Mouse (Mus musculus): ENCODE data around the gene Il17rd. TPM values are rescaled to one million over a fixed set of nuclear protein-coding genes. Genes with fewer than 3 reads are reported as not detected.

The Il17rd gene
- polyA plus RNA-seq, 2 experiments: 6.0 to 15.4 TPM

- H3K4me1 ChIP-seq (ENCODE audit: control insufficient read depth, insufficient read depth, low read length): peaks cover 29% of the 10 kb centered on the region
- no peaks in the 10 kb centered on the region for H3K27me3 ChIP-seq (ENCODE audit: control insufficient read depth, insufficient read depth, low read length)
- H3K4me2 ChIP-seq (replicated peaks; ENCODE audit: low read depth, low read length, severe bottlenecking): peak overlapping the region; percentile 80
- ATAC-seq (ENCODE audit: low FRiP score, low read depth) (peak; percentile 14; the same call in 1 of the 2 replicates), DNase-seq (ENCODE audit: low spot score) (no peak)
- no peak for TF ChIP-seq POLR2A (IDR thresholded peaks at IDR 0.05; ENCODE audit: borderline replicate concordance, extremely low read depth, insufficient read depth, insufficient read length)
- peak overlapping the region; percentile 97 for H3K4me3 ChIP-seq (replicated peaks; ENCODE audit: low read length)
- H3K9ac ChIP-seq (ENCODE audit: low read depth, low read length, severe bottlenecking): peak overlapping the region; percentile 89
- peak overlapping the region; percentile 87 for H3K27ac ChIP-seq (replicated peaks; ENCODE audit: low read depth, low read length)
- H3K36me3 ChIP-seq (ENCODE audit: control insufficient read depth, insufficient read depth, low read length): no peaks in the 10 kb centered on the region
- under 1% methylated on average over 50 of the region's 59 CpGs for WGBS
- H3K9me3 ChIP-seq (ENCODE audit: control insufficient read depth, low read length): no peaks in the 10 kb centered on the region
Measured at GRCm38 (mm10) chr14:27039281-27040248, 824 bp downstream of the Il17rd start.

DNA sequence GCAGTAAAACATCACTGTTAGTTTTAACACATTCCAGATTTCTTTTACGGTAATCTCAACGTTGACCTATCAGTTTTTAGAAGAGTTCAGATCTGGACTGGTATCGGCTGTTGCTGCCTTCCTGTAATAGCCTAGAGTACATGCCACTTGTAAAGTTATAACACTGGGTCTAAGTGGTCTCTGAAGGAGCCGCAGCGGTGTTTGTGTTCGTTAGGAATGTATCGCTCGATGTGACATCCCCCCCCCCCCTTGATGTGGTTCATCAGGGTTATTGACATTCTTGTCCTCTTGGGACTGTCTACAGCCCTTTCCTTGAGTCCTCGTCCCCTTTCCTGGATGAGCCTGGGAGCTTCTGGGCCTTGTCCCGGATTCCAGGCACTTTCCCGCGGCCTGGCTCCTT is 1.7 kb downstream of the Il17rd start:
- Histone ChIP-seq H3K9ac (ENCODE audit: low read depth, low read length, severe bottlenecking) (peak overlapping the region; percentile 89), H3K4me1 (ENCODE audit: control insufficient read depth, insufficient read depth, low read length) (peaks cover 37% of the 10 kb centered on the region), H3K27me3 (ENCODE audit: control insufficient read depth, insufficient read depth, low read length) (no peaks in the 10 kb centered on the region), H3K36me3 (ENCODE audit: control insufficient read depth, insufficient read depth, low read length) (no peaks in the 10 kb centered on the region), H3K27ac (replicated peaks; ENCODE audit: low read depth, low read length) (peak overlapping the region; percentile 87; the same call in 1 of the 2 replicates), H3K4me3 (replicated peaks; ENCODE audit: low read length) (peak overlapping the region; percentile 97), H3K4me2 (replicated peaks; ENCODE audit: low read depth, low read length, severe bottlenecking) (peak overlapping the region; percentile 80), H3K9me3 (ENCODE audit: control insufficient read depth, low read length) (no peaks in the 10 kb centered on the region)
- TF ChIP-seq POLR2A (IDR thresholded peaks at IDR 0.05; ENCODE audit: borderline replicate concordance, extremely low read depth, insufficient read depth, insufficient read length): no peak
- DNase-seq (ENCODE audit: low spot score) (no peak), ATAC-seq (ENCODE audit: low FRiP score, low read depth) (no peak)
- 6% methylated on average over 12 of the region's 12 CpGs for WGBS

DNA sequence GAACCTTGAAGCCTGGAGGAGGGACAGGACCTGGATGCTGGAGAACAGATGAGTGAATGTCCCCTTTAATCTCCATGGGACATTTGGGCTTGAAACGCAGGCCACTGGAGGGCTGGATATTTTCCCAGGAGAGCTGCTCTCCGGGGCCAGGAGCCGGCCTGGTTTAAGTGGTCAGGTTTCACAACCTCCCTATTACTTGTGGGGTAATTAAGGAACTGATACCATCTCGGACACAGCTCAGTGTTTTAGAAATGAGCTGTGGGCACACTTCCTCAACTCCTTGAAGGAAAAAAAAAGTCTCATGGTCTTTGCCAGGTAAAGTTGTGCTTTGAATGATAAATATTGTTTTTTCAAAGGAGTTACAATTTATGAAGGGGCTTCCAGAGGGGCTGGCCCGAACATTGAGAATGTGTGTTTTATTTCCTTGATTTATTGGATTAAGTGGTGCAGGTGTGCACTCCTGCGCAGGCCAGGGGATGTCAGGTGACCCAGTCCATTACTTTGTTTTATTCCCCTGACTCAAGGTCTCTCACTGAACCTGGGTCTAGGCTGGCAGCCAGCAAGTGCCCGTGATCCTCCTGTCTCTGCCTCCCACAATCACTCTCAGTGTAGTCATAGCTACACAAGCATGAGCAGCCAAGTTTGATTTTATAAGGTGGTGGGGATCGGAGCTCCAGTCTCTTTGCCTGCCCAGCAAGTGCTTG is 3.7 kb downstream of the Il17rd start:
- Histone ChIP-seq H3K4me2 (replicated peaks; ENCODE audit: low read depth, low read length, severe bottlenecking) (peak overlapping the region; percentile 9), H3K4me1 (ENCODE audit: control insufficient read depth, insufficient read depth, low read length) (peaks cover 50% of the 10 kb centered on the region), H3K36me3 (ENCODE audit: control insufficient read depth, insufficient read depth, low read length) (no peaks in the 10 kb centered on the region), H3K9me3 (ENCODE audit: control insufficient read depth, low read length) (no peaks in the 10 kb centered on the region), H3K9ac (ENCODE audit: low read depth, low read length, severe bottlenecking) (no peak overlapping the region), H3K27ac (replicated peaks; ENCODE audit: low read depth, low read length) (peak overlapping the region; percentile 11), H3K4me3 (replicated peaks; ENCODE audit: low read length) (no peak overlapping the region), H3K27me3 (ENCODE audit: control insufficient read depth, insufficient read depth, low read length) (no peaks in the 10 kb centered on the region)
- DNase-seq (ENCODE audit: low spot score) (no peak), ATAC-seq (ENCODE audit: low FRiP score, low read depth) (no peak)
- WGBS: 13% methylated on average over 8 of the region's 8 CpGs
- no peak for TF ChIP-seq POLR2A (IDR thresholded peaks at IDR 0.05; ENCODE audit: borderline replicate concordance, extremely low read depth, insufficient read depth, insufficient read length)

- no peak for TF ChIP-seq POLR2A (IDR thresholded peaks at IDR 0.05; ENCODE audit: borderline replicate concordance, extremely low read depth, insufficient read depth, insufficient read length)
- peak overlapping the region; percentile 28; the same call in 1 of the 2 replicates for H3K4me2 ChIP-seq (replicated peaks; ENCODE audit: low read depth, low read length, severe bottlenecking)
- H3K4me1 ChIP-seq (ENCODE audit: control insufficient read depth, insufficient read depth, low read length): peaks cover 56% of the 10 kb centered on the region
- H3K27ac ChIP-seq (replicated peaks; ENCODE audit: low read depth, low read length): peak overlapping the region; percentile 77
- DNase-seq (ENCODE audit: low spot score) (peak; percentile 81), ATAC-seq (ENCODE audit: low FRiP score, low read depth) (no peak)
- no peak overlapping the region for H3K9ac ChIP-seq (ENCODE audit: low read depth, low read length, severe bottlenecking)
- no peaks in the 10 kb centered on the region for H3K36me3 ChIP-seq (ENCODE audit: control insufficient read depth, insufficient read depth, low read length)
- no peak overlapping the region for H3K4me3 ChIP-seq (replicated peaks; ENCODE audit: low read length)
- no peaks in the 10 kb centered on the region for H3K9me3 ChIP-seq (ENCODE audit: control insufficient read depth, low read length)
- 20% methylated on average over 5 of the region's 5 CpGs for WGBS
- no peaks in the 10 kb centered on the region for H3K27me3 ChIP-seq (ENCODE audit: control insufficient read depth, insufficient read depth, low read length)
Measured at GRCm38 (mm10) chr14:27043416-27043815, 4.7 kb downstream of the Il17rd start.
